ENCODE assay signal across 8 mouse cellular contexts in the genomic region with DNA sequence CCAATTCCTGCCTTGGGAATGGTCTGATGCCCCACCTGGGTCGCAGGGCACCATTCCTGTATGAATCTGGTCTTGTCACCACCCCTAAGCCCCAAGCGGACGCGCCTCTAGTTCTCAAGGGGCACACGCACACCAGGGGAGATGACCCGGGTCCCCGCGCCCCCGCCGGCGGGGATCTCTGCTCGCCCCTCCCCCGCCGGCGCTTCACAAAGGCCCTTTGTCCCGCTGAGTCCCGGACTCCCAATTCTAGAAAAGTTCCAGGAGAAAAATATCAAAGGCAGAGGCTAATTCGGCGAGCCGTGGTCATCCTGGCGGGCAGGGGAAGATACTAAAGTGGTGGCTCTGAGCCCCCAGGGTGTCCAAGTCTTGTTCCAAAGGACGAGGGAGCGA. TPM values are rescaled to one million over a fixed set of nuclear protein-coding genes. Genes with fewer than 3 reads are reported as not detected.
A peak's percentile ranks its signal among the peaks of the same experiment; 100 is the strongest.
DNase-seq lines count a peak whose midpoint lies in the region; ATAC-seq and TF ChIP-seq lines count a peak whose summit lies in the region.

No protein-coding gene starts in this region.

- H3ac ChIP-seq in C2C12 (ENCODE audit: control insufficient read depth, insufficient read length, low read depth): peak overlapping the region; percentile 96

- peak overlapping the region; percentile 68 for H3K4me2 ChIP-seq in liver, embryonic 13.5 days
- peak overlapping the region; percentile 88 for H3K4me2 ChIP-seq in stomach, embryonic 16.5 days (ENCODE audit: low read depth, low read length)

- H3K36me3 ChIP-seq in C2C12 (ENCODE audit: control insufficient read depth, insufficient read depth): peaks cover 26% of the 10 kb centered on the region
- no peaks in the 10 kb centered on the region for H3K36me3 ChIP-seq in liver, embryonic 13.5 days
- H3K36me3 ChIP-seq in stomach, embryonic 16.5 days (ENCODE audit: control insufficient read depth, insufficient read depth, low read length): no peaks in the 10 kb centered on the region

- H3K27ac ChIP-seq in cortical plate, adult 2 months (ENCODE audit: insufficient read depth, low read length): peak overlapping the region; percentile 79
- H3K27ac ChIP-seq in liver, embryonic 13.5 days: no peak overlapping the region
- H3K27ac ChIP-seq in stomach, embryonic 16.5 days (ENCODE audit: low read length): peak overlapping the region; percentile 100

- DNase-seq in gastrocnemius, postnatal 14 days: peak; percentile 22
- no peak for DNase-seq in gastrocnemius, adult 8-10 months (ENCODE audit: low spot score in 2 of 2)
- DNase-seq in heart, postnatal 4 days: peak; percentile 58
- no peak for DNase-seq in liver, embryonic 13.5 days
- DNase-seq in natural killer cell, adult 2 months (ENCODE audit: low spot score in 2 of 2): no peak

- peaks cover 11% of the 10 kb centered on the region for H3K4me1 ChIP-seq in cortical plate, adult 2 months (ENCODE audit: control insufficient read depth, insufficient read depth, low read length)
- H3K4me1 ChIP-seq in liver, embryonic 13.5 days (replicated peaks): peaks cover 63% of the 10 kb centered on the region
- peaks cover 36% of the 10 kb centered on the region for H3K4me1 ChIP-seq in stomach, embryonic 16.5 days (ENCODE audit: control insufficient read depth, insufficient read depth, low read length)

- H3K9me3 ChIP-seq in liver, embryonic 13.5 days (replicated peaks): no peaks in the 10 kb centered on the region
- no peaks in the 10 kb centered on the region for H3K9me3 ChIP-seq in stomach, embryonic 16.5 days (replicated peaks; ENCODE audit: control insufficient read depth, low read length)

- no peak for TF ChIP-seq CTCF in C2C12 (IDR thresholded peaks at IDR 0.05; ENCODE audit: control insufficient read depth, insufficient read depth, insufficient read length)
- no peak for TF ChIP-seq CTCF in cortical plate, adult 2 months (IDR thresholded peaks at IDR 0.05; ENCODE audit: extremely low read depth, insufficient read depth, low read length)

- no peak for ATAC-seq in liver, embryonic 13.5 days (ENCODE audit: low read depth)
- no peak for ATAC-seq in stomach, embryonic 16.5 days (ENCODE audit: insufficient read depth, low FRiP score)

- TF ChIP-seq POLR2A in cortical plate, adult 2 months (IDR thresholded peaks at IDR 0.05; ENCODE audit: extremely low read depth, insufficient read depth, low read length): no peak

- intact Hi-C loops in gastrocnemius, postnatal 14 days (cut with DNase I; ENCODE audit: low total_unique reads): loop anchor here (5.0 kb wide), 1 partner anchor 41 kb away; no protein-coding TSS in a partner anchor

- 7% methylated on average over 23 of the region's 23 CpGs for WGBS in liver, embryonic 13.5 days (ENCODE audit: insufficient replicate concordance)
- 3% methylated on average over 23 of the region's 23 CpGs for WGBS in stomach, embryonic 16.5 days

- peaks cover 97% of the 10 kb centered on the region for H3K79me2 ChIP-seq in C2C12 (ENCODE audit: control insufficient read depth, insufficient read depth)

- H3K79me3 ChIP-seq in C2C12 (ENCODE audit: low read depth): peaks cover 88% of the 10 kb centered on the region

- peak overlapping the region; percentile 77 for H3K9ac ChIP-seq in liver, embryonic 13.5 days
- H3K9ac ChIP-seq in stomach, embryonic 16.5 days (ENCODE audit: low read length): peak overlapping the region; percentile 100

- H3K27me3 ChIP-seq in C2C12 (ENCODE audit: control insufficient read depth, insufficient read depth, insufficient read length): no peaks in the 10 kb centered on the region
- H3K27me3 ChIP-seq in liver, embryonic 13.5 days: peaks cover 98% of the 10 kb centered on the region
- H3K27me3 ChIP-seq in stomach, embryonic 16.5 days (ENCODE audit: control insufficient read depth, insufficient read depth, low read length): no peaks in the 10 kb centered on the region

- peak overlapping the region; percentile 78 for H3K4me3 ChIP-seq in C2C12 (ENCODE audit: insufficient read depth, poor library complexity, severe bottlenecking)
- peak overlapping the region; percentile 95 for H3K4me3 ChIP-seq in cortical plate, adult 2 months (ENCODE audit: insufficient read depth, low read length)
- peak overlapping the region; percentile 64 for H3K4me3 ChIP-seq in liver, embryonic 13.5 days (replicated peaks)
- H3K4me3 ChIP-seq in stomach, embryonic 16.5 days (replicated peaks; ENCODE audit: low read length): peak overlapping the region; percentile 88

TF ChIP-seq in C2C12, 6 proteins besides CTCF, POLR2A, EP300 and RAD21:
- no peak for TF ChIP-seq MYOG (IDR thresholded peaks at IDR 0.05; ENCODE audit: control insufficient read depth, extremely low read depth, insufficient read length)
- no peak for TF ChIP-seq CEBPB (IDR thresholded peaks at IDR 0.05; ENCODE audit: low read depth)
- no peak for TF ChIP-seq MAX (IDR thresholded peaks at IDR 0.05)
- no peak for TF ChIP-seq USF1 (IDR thresholded peaks at IDR 0.05; ENCODE audit: low read depth)
- TF ChIP-seq FOSL1 (IDR thresholded peaks at IDR 0.05; ENCODE audit: insufficient read depth, low read length, poor library complexity, severe bottlenecking): no peak
- no peak for TF ChIP-seq MYOD1 (IDR thresholded peaks at IDR 0.05; ENCODE audit: control insufficient read depth, insufficient read length, low read depth)
TF ChIP-seq in C2C12: peak in this region for 0.

RNA-seq across cellular contexts. Expression of gene Tnrc18, which starts 3.7 kb away (rescaled TPM):
- total RNA-seq in gastrocnemius, postnatal 14 days (2021): 10 to 100 TPM; 36.2 to 37.1 TPM
- 10 to 100 TPM; 26.0 to 42.3 (median 30.7) TPM for total RNA-seq in gastrocnemius, adult 8-10 months (2022)
- polyA plus RNA-seq in C2C12 (2012; fragmentation: generic; extraction: Trizol): 44.3 TPM
- 29.6 and 31.7 TPM in 2 replicates for polyA plus RNA-seq in cortical plate, adult 2 months (2012; rRNA removed)
- 100 to 1,000 TPM; 113 TPM for total RNA-seq in heart, postnatal 4 days (2021)
- polyA plus RNA-seq in liver, embryonic 13.5 days (2015; fragmentation: Nextera tagmentation; extraction: Ambion mirVana): 2.4 and 2.5 TPM in 2 replicates
- polyA plus RNA-seq in stomach, embryonic 16.5 days (2015; fragmentation: Nextera tagmentation; extraction: Ambion mirVana): 15.3 and 16.9 TPM in 2 replicates

Comparison
In these comparisons a context has a peak if more than half of its experiments do, and no peak if none do; other contexts are left out.
1. DNase-seq: peak in gastrocnemius, postnatal 14 days (single experiment) and heart, postnatal 4 days (single experiment); none in gastrocnemius, adult 8-10 months (0 of 2), liver, embryonic 13.5 days (single experiment) and natural killer cell, adult 2 months (0 of 2).
2. Peak in every context shown above with its lines, with median percentiles within 50 percentile points of each other: H3K4me3 ChIP-seq.